Mouse (Mus musculus): ENCODE measurements at regions not wholly inside any gene's neighbourhood (a gene's known extent, or its start where the extent isn't known, plus 50 kb on each side); places are given as distances from the start of the nearest gene placed in this dataset.

DNA sequence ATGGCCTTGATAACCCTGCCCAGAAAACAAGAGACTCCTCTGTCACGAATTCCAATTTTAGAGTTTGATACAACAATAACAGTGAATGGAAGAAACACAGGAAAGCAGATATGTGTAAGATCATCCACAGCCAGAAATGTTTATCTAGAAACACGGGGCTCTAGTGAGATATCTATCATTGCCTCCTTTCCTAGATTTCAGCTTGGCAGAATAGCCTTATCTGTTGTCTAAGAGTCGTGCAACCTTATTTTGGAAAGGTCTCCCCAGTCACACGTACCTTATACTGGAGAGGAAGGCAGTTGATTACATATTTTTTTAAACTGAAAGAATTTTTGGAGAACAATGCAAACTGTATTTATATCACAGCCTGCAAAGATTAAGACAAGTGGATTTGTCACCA, 61.6 kb downstream of the Gm10295 start:
- no peak for DNase-seq (ENCODE audit: low read depth, low spot score)

DNA sequence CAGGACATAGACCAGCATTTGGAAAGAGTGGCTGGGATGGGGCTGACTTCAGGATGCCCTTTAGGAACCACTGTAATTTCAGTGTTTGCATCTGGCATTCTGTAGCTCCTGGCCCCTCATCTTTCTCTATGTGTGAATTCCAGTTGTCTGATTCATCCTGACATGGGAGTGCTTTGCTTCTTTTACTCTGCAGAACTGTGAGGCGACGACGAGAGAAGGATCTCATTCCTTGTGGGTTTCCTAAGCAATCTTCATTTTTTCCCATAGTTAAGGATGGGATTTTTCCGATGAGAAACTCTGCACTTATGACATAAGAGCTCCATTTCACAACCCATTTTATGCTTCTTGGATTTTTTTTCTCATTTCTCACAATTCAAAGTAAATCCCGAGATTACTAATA, 62.0 kb downstream of the Gm10295 start:
- DNase-seq (ENCODE audit: low read depth, low spot score), result no peak

DNA sequence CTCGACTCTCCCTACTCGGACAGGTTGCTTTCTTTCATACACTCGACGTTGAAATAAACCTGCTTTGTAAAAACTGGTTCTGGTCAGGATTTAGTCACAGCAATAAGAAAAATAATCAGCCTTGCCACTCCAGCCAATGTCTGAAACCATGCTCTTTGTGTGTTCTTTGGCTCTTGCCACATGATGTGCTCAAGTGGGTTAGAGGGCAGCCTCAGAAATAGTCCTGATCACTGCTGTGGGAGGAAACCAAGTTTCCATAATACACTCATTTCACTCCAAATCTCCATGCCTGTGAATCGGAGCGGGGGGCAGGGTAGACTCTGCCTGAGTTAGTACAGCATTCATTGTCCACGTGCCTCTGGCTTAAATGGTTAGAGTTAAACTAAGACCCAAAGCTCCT, 63.8 kb downstream of the Gm10295 start:
- no peak for DNase-seq (ENCODE audit: low read depth, low spot score)

DNA sequence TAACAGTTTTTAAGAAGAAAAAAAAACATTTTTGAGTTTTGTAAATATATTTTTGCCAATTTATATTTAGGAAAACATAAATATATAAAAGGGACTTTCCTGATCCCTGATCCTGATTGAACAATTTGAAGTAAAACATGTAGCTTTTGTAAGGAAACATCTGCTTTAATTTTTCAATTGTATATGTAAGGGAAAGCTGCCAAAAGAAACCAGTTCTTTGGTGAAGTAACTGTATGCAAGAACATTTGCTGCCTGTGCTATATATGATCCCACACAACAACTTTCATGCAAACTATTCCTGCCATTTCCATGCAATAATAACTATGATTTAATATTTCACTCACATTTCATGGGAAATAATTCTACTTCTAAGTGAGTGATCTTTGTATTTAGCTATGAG, 67.0 kb downstream of the Gm10295 start:
- DNase-seq (ENCODE audit: low read depth, low spot score), result no peak

DNA sequence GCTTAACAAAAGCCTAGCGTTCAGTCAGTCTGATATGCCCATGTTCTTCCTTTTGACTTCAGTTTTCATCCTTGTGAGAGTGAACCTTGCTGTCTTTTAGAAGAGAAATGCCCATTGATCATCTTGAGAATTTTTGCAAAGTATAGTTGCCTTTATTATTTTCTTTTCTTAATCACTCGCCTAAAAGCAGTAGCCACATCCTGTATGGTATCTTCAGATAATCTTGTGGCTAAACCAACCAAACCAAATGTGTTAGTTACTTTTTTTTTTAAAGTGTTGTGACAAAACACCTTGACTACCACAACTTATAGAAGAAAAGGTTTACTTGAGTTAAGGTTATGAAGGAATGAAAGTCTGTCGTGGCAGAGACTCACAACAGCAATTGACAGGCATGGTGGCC, 67.9 kb downstream of the Gm10295 start:
- no peak for DNase-seq (ENCODE audit: low read depth, low spot score)

DNA sequence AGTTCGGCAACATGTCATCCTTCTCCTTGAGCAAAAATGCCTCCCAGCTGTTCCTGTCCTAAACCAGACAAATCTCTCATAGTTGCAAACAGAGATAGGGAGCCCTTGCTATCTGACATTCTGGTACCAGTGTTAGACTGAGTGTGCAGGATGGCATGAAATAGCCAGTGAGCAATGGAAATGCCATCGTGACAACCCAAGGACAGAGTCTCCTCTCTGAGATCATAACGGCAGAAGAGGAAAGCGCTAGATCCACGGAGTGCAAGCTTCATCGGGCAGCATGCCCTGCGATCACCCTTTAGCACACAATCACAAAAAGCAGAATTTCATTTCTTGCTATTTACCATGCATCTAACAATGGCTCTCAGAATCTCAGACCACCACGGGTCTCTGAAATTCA, 85.2 kb downstream of the Gm10295 start:
- DNase-seq (ENCODE audit: low read depth, low spot score), result no peak

DNA sequence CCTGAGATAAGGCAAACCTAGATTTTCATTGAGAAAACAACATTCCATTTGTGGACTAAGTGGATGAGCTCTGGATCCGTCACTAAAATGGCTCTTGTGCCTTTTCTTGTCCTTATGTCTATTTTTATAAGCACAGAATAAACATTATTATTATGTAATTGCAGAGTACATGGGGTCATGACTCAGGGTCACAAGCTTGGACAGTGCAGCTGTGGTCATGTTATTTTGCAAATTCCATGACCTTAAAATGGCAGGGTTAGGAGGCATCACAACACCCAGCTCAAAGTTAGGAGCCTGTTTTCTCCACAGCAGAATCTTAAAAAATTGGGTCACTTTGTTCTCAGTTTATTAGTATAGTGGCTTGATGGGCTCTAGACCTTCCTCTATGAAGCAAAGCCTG, 87.2 kb downstream of the Gm10295 start:
- DNase-seq (ENCODE audit: low read depth, low spot score), result no peak

DNA sequence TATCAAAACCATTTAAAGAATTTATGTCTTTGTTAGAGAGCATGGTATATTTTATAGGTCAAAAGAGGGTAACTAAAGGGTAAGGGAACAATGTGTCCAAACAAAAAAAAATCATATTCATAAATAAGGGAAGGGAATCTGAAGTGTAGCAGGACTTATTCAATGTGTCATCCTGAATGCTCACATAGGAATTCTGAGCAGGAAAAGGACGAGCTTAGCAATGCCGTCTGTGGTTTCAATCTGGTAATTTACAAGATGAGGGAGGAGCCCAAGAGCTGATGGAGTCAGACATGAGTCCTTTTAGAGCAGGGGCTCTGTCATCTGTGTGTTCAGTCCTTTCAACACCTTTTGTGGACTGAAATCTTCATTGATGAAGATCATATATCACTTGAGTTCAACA, 101.6 kb downstream of the Gm10295 start:
- DNase-seq (ENCODE audit: low read depth, low spot score), result no peak

DNA sequence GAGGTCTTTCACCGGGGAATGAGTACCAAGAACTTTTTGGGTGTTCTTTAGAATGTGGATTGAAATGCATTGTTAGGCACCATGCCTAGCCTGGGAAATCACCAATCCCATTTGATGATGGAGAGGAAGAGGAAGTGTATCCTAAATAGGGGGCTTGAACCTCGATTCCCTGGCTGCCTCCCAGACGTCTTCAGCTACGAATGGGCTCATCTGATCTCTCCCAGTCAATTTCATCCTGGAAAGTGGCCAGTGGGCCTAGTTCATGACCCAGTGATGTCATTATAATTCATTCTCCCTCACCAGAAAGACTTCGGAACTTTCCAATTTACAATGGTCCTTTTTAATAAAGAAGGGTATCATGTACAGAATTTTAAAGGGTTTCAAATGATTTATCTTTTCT, 102.1 kb downstream of the Gm10295 start:
- no peak for DNase-seq (ENCODE audit: low read depth, low spot score)

DNA sequence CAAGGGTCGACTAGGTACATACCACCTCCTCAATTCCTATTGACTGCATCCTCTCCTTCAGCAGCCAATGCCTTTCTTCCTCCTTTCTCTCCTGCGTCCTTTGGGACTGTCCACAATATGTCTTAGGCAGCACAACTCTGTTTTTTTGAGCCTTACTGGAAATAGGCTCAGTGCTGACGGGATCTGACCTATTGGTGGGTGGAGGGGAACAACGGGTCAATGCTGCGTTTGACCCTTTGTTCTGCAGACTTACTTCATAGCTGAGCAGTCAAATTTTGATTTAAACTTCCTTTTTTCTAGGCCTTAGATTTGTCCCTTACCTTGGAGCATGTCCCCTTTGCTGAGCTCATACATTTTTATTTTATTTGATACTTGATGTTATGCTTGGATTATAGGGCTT, 103.4 kb downstream of the Gm10295 start:
- no peak for DNase-seq (ENCODE audit: low read depth, low spot score)

DNA sequence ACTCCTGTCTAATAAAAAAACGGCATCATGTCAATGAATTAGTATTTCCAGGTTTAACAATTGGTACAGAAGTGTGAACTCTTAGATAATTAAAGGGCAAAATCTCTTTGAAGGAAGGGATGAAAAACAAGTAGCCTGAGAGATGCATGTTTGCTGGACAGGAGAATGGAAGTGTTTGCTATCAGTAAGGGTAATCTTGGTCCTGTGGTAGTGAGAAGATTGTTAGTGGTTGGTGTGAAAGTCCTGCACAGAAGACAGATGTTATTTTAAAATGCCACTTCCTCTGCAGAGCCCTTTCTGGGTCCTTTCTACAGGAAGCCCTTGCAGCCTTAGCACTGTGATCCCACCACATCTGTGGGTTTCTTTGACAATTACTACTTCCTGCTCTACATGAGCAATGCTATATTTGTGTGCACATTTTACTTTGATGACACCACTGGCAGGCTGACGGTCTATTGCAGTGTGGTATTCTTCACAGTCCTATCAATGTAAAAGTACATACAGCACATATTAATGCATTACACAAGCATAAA, 108.8 kb downstream of the Gm10295 start:
- no peak for DNase-seq (ENCODE audit: low read depth, low spot score)

DNA sequence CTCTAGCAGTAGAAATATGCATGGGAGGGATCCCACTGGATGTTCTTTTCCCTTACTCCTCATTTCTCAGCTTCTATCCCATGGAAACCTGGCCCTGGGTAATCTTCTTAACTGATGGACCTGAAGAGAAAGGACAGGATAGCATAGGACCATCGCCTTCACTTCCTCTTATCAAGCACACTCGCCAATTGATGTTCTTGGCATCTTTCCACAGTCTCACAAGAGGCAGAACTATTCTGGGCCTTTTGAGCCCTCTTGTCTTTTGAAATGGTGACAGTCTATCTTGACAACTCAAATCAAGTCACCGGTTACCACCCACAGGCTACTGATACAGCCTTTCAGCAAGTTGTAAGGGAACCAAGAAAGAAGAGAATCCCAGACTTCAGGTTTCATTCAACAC, 112.1 kb downstream of the Gm10295 start:
- no peak for DNase-seq (ENCODE audit: low read depth, low spot score)

DNA sequence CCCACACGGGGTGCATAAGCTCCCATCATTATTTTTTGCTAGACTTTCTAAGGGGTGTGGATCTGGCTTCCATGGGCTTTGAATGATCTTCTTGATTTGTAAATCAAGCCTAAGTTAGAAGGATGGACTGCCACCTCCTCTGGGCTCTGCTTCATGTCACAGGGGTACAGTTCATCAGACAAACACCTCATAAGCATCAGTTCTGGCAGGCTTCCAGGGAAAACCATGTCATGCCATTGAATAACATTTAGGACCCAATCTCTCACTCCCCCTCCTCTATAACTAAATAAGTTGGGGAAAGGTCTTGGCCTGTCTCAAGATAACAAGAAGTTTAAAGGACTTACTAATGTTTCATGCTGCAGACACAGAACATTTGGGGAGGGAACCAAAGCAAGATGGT, 115.0 kb downstream of the Gm10295 start:
- peak; percentile 31 for DNase-seq (ENCODE audit: low read depth, low spot score)

DNA sequence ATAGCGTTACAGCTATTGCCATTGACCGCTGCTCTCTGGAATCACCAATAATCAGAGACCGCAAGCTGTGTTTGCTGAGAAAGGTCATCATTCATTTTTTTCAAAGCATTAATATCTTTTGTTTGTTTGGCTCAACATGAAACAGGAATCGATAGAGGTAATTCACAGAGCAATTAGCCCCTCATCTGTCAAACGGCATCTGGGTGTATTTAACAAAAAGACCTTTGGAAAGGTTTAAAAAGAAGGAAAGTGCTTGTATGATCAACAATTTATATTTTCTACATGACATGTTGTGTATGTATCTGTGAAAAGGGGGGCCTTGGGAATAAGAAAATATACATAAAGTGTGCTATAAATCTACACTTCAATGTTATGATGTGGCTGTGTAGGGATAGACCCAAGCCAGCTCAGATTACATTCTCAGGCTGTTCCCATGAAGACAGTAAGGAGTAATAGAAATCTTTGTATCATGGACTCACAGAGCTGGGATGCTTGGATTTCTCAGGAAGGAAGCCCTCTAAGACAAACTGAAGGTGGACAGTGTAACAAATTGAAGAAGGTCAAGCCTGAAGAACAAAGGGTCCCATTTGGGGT, 117.0 kb downstream of the Gm10295 start:
- no peak for DNase-seq (ENCODE audit: low read depth, low spot score)

DNA sequence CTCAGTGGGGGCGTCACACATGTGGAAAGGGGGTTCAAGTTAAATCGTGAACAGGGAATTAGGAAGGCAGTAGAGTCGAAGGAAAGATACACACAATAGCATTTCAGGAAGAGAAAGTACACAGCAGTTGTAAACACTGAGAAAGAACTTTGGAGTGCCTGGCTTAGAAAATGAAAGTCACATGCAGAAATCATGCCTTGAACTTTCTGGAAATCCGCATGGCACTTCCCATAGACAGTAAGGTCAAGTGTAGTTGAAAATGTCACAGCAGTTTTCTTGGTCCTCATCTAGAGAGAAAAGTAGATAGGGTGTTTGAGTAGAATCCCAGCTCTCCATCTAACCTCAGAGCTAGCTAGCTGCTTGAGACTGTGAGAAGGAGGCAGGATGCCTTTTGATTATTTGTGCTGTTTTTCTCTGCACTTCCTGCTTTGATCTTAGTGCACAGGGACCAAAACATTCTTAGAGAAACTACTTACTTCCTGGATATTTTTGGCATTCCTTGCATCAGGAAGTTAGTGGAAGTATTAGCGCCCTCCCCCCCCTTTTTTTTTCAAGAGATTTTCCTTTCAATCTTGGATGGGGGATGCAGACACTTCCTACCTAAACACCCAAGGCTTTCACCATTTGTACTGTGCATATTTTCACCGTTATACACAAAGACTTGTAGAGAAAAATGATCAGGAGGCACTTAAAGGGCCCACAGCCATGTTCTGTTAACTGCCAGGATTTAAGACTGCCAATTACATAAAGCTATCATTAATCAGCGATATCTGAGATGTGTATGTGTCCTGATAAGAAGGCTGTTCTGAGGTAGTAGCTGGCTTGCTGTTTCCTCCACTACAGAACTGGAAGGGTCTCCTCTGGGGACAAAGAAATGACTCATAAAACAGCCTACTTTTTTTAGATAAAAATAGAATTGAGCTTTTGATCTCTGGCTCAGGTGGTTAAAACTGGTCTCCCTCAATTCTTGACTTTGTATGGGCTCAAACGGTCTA, 118.2 kb downstream of the Gm10295 start:
- no peak for DNase-seq (ENCODE audit: low read depth, low spot score)

DNA sequence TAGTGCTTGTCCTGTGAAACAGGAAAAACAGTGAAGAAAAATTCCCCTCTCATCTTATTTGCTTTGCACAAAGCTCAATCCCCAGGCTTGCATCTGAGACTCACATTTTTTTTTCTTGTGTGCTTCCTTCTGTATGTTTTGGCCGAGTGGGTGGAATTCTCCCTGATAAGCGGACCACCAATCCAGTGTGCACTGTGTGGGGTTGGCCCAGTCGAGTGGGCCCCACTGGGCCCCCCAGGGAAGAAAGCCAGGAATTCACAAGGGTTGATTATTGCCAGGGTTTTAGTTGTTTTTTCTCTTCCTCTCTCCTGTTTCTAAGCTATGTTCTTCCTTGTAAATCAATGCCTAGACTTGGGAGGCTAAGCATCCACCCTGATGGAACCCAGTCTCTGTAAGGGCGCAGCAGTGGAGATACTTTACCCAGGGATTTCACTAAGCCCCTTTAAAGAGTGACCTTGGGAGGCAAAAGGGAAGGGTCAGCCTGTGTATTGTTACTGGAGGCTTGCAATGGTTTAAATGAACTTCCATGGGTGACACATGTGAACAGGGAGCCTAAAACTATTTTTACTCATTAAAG, 120.3 kb downstream of the Gm10295 start:
- DNase-seq (ENCODE audit: low read depth, low spot score), result no peak

DNA sequence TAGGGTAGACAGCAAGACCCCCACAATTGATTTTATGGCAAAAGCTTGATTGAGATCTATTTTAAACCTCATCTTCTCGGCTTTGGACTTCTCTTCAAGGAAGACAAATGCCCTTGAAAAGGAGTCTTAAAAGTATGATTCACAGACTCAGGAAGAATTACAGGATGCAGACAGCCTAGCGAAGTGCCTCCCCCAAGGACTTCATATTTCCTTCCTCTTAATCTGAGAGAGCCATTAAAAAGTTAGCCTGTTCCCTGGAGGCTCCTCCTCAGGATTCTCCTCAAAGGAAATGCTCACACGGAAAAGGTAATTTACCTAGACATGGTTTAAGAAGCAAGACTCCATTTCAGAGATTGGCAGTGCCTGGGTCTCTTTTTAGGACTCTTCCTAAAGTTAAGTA, 122.1 kb downstream of the Gm10295 start:
- DNase-seq (ENCODE audit: low read depth, low spot score), result no peak

DNA sequence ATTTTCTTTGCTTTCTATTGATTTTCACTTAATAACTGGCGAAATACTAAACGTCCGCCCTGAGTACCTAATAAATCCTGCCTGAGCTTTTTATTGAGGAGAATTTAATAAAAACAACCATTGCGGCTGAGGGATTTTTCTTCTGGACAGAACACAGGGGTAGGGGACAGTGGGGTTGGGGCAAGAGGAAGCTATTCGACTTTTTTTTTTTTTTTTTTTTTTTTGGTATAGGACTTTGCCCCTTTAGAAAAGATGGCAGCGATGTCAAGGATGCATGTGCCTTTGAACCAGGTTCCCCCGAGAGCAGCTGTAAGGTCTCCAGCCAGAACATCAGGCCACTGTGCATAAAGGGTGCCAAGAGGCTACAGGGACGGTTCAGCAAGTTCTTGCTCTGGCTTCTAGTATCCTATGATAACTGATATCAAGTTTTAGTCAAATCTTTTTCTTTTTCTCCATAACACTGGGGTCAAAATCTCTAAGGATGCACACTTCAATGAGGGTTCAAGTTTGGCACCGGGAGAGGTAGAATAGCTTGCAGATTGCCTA, 126.9 kb downstream of the Gm10295 start:
- DNase-seq (ENCODE audit: low read depth, low spot score), result no peak

DNA sequence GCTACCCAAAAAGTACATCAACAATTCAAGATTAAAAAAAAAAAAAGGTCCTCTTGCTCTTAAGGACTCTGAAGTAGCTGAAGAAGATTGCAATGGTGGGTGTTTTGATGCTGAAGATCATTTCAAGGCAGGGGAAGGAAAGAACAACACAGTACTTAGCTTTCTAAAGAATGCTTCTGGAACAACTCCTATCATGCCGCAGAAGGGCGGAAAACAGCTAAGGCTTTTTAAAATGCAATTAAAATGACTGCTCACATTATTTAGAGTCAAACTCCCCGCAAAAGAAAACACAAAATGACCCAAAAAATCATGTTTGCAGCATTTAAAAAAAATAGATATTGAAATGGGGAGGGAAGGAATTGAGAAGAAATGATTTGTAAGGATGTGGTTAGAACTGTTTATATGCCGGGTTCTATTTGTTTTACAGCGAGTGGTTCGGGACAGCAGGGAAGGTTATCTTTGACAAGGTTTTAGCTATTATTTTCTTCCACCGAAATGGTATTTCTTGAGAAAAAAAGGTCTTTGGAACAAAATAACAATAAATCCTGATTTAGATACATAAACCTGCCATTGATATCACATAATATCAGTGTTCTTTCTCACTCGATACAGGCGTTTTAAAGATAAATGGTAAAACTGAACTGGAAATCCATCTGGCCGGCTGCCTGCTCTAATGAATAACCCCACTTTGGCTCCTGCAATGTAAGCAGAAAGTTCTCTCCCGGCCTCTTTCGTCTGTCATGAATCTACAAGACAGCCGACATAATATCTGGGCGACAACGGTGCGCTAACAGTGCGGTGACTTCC, 127.6 kb downstream of the Gm10295 start:
- DNase-seq (ENCODE audit: low read depth, low spot score), result peak; percentile 39

DNA sequence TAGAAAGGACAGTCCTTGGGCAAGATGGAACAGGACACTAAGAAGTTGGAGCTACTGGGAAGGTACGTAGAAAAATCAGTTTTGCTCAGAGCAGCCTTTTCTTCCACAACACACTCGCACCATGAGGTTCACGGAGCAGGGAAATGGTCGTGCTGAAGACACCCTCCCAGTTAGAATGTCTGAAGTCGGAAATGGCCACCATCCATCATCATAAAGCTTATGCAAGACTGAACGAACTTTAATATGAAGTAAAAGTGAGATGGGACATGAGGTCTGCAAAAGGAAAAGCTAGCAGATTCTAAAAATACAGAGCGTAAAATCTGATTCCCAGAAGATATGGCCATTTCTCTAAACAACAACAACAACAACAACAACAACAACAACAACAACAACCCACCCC, 133.9 kb downstream of the Gm10295 start:
- no peak for DNase-seq (ENCODE audit: low read depth, low spot score)

DNA sequence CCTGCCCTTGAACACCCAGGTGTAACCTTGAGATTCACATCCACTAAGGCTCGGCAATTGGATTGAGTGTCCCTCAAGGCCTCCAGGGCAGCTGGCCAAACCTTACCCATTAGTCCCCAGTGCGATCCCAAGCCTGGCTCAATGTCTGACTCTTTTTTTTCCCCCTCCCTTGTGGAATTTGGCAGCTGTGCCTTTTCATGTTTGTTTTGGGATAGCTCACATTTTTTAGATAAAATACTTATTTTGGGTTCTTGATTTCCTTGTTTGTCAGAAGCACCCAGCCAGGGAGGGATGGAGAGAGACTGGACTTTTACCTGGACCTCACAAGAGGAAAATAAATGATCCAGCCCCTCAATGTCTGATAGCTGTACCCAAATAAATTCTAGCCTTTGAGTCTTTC, 134.5 kb downstream of the Gm10295 start:
- no peak for DNase-seq (ENCODE audit: low read depth, low spot score)
